Mouse (Mus musculus): Measurements from ENCODE around the gene Isca2.

GRCm38 (mm10) chr12:84810810-84811209 is 37.8 kb downstream of the Isca2 start:
- TF ChIP-seq CTCF (IDR thresholded peaks at IDR 0.05; ENCODE audit: low read depth) (no peak), EP300 (IDR thresholded peaks at IDR 0.05; ENCODE audit: low read depth) (no peak)

All from heart, postnatal 0 days (tissue).